Mouse (Mus musculus): ENCODE results near the gene Gtf2f1.

The Gtf2f1 gene

GRCm38 (mm10) chr17:57003994-57004393, 7.1 kb downstream of the Gtf2f1 start:
- in situ Hi-C loops (cut with MboI) = no loop called here

- in situ Hi-C loops (cut with MboI) = no loop called here
These were observed 9.9 kb downstream of the Gtf2f1 start for GRCm38 (mm10) chr17:57001228-57001627.

GRCm38 (mm10) chr17:56999968-57000609, 11.0 kb downstream of the Gtf2f1 start, which contains the start of gene Pspn:
Gene Pspn (minus strand): TSS chr17:57000018.
- in situ Hi-C loops (cut with MboI) = loop anchor here (5.0 to 10.0 kb wide), 2 partner anchors 167 to 335 kb away; no protein-coding TSS in a partner anchor

DNA sequence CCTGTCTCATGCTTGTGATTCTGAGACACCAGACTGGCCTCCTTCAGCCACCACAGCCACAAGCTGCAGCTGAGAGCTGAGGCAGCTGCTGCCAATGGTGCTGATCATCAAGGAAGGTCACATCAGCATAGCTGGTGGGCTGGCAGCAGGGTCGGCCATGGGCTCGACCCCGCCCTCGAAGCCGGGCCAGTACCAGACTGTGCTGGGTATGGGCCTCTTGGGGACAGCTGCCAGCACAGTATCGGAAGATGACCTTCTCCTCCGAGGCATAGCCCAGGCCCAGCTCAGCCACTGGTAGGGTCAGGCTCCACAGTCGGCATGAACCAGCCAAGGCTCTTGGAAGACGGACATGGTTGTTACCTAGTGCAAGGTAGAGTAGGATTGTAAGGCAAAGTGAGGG, 11.7 kb downstream of the Gtf2f1 start:
- in situ Hi-C loops (cut with MboI) = loop anchor here (5.0 to 10.0 kb wide), 2 partner anchors 168 to 335 kb away; no protein-coding TSS in a partner anchor

GRCm38 (mm10) chr17:56997029-56997667, 13.9 kb downstream of the Gtf2f1 start, which contains the start of gene Alkbh7:
Gene Alkbh7 (plus strand): TSS chr17:56997339.
- in situ Hi-C loops (cut with MboI) = loop anchor here (5.0 to 10.0 kb wide), 2 partner anchors 170 to 338 kb away; no protein-coding TSS in a partner anchor

- in situ Hi-C loops (cut with MboI) = loop anchor here (5.0 to 10.0 kb wide), 2 partner anchors 171 to 338 kb away; no protein-coding TSS in a partner anchor
These were observed 14.6 kb downstream of the Gtf2f1 start for GRCm38 (mm10) chr17:56996506-56996905.

DNA sequence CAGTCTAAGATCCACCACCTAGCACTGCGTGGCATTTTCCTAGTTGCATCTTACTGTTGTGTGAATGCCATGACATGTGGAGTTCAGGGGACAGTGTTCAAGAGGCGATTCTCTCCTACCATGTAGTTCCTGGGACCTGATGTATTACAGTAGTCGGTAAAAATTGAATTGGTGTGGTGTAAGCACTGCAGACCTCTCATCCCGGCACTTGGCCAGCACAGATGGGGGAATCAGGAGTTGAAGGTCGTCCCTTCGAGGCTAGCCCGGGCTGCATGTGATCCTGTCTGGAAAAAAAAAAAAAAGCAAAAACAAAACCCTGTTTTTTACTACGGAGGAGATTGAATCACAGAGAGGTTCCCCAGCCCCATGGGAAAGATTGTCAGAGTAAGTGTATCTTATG, 16.0 kb downstream of the Gtf2f1 start:
- in situ Hi-C loops (cut with MboI) = loop anchor here (5.0 to 10.0 kb wide), 2 partner anchors 172 to 340 kb away; no protein-coding TSS in a partner anchor

GRCm38 (mm10) chr17:56990966-56991365, 20.1 kb downstream of the Gtf2f1 start:
- in situ Hi-C loops (cut with MboI) = loop anchor here (10.0 kb wide), 1 partner anchor 344 kb away; no protein-coding TSS in a partner anchor

DNA sequence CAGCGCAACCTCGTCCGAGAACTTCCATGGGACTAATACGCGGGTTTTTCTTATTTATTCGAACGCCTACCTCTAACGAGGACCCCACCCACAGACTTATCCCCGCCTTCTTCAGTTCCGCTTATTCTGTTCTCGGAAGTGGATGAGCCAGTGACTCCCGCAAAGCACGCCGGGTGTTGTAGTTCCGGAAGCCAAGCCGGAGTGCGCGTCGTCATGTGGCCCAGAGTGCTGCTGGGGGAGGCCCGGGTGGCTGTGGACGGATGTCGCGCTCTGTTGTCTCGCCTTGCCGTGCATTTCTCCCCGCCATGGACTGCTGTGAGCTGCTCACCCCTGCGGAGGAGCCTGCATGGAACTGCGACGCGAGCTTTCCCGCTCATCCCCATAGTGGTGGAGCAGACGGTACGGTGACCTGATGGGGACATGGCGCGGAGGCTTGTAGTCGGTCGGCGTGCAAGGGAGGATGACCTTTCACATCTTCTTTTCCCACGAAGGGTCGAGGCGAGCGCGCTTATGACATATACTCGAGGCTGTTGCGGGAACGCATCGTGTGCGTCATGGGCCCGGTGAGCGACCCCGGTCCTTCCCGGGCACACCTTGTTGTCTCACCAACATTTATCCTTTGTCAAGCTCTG, 20.9 kb downstream of the Gtf2f1 start, which contains the start of gene Clpp:
Clpp (plus strand) TSS at position 191 of the 632 bp plus-strand sequence.
- in situ Hi-C loops (cut with MboI) = loop anchor here (10.0 kb wide), 1 partner anchor 345 kb away; no protein-coding TSS in a partner anchor

GRCm38 (mm10) chr17:56989467-56990114, 21.5 kb downstream of the Gtf2f1 start:
- in situ Hi-C loops (cut with MboI) = loop anchor here (10.0 kb wide), 1 partner anchor 345 kb away; no protein-coding TSS in a partner anchor

DNA sequence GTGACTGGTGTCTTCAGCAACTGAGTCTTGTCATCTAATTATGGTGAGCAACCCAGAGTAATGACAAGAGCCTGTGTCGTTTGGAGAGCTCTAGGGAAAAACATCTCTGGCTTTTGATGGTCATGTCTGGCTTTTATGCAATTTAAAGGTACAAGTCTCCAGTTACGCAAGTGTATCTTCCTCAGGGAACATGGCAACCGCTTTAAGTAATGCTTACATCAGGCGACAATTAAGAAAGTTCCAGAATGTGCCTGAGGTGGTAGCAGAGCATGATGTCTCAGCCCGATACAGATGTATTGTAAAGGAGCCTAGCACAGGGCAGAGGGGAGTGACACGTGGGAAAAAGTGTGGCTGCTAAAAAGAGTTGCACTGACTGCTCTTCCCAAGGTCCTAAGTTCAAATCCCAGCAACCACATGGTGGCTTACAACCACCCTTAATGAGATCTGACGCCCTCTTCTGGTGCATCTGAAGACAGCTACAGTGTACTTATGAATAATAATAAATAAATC, 22.1 kb downstream of the Gtf2f1 start:
- in situ Hi-C loops (cut with MboI) = no loop called here

GRCm38 (mm10) chr17:56988441-56988840, 22.6 kb downstream of the Gtf2f1 start:
- in situ Hi-C loops (cut with MboI) = no loop called here

GRCm38 (mm10) chr17:56986105-56986805, 24.8 kb downstream of the Gtf2f1 start:
- in situ Hi-C loops (cut with MboI) = no loop called here

DNA sequence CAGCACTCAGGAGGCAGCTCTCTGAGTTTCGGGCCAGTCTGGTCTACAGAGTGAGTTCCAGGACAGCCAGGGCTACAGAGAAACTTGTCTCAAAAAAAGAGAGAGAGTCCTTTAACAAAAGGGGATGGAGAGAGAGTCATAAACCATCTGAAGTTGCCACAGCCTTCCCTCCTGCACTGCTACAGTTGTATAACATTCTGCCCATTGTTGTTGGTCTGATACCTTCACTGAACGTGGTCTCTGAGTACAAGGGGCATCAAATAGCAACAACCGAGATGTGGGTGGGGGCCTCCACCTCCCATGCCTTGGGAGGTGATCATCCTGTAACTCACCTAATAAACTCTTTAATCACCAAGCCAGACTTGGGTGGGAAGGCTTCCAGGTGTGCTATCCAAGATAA, 25.4 kb downstream of the Gtf2f1 start:
- in situ Hi-C loops (cut with MboI) = no loop called here

DNA sequence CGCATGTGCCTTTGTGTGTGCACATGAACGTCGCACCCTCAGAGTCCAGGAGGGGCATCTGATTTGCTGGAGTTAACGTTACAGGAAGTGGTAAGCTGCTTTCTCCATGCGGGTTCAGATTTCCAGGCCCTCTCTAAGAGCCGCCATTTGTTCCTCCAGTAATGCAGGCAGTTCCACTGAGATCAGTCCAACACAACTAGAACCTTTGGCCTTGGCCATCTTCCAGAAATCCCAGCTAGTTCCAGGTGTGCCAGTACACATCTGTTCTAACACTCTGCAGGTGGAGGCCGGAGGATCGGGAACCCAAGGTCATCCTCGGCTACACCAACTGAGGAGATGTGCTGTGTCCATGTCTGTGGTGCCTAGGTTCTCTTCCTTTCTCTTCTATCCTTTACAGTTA, 26.2 kb downstream of the Gtf2f1 start:
- in situ Hi-C loops (cut with MboI) = no loop called here

GRCm38 (mm10) chr17:56982013-56982412, 29.1 kb downstream of the Gtf2f1 start, which contains the start of gene Acer1:
Gene Acer1 (minus strand): TSS chr17:56982126.
- in situ Hi-C loops (cut with MboI) = no loop called here

DNA sequence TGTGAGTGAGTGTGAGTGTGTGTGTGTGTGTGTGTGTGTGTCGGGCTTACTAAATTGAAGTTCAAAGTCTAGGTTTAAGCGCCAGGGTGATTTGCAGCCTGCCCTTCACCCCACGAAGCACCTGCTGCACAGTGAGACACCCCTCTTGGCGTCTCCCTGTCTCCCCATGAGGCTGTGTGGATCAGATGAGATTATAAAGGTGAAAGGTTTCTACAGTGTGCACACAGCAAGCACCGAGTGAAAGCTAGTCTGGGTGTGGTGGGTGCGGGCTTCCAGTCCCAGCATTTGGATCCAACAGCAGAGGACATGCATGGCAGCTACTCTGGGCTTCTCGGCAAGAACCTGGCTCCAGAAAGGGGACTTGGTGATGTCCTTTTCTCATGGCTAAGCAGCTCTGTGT, 30.0 kb downstream of the Gtf2f1 start:
- in situ Hi-C loops (cut with MboI) = no loop called here

DNA sequence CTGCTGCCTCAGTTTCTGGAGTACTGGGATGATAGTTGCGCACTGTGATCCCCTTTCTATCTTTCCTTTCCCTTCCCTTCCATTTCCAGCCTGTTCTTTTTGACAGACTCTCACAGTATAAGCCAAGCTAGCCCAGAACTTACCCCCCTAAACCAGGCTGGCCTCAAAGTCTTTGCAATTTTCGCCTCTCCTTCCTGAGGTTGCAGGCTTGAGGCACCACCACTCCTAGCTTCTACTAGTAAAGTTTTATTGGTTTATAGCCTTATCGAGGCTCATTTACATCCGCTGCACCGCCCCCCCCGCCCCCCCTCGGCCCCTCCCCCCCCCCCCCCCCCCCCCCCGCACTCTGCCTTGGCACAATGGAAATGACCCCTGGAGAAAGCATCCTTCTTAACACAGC, 31.6 kb downstream of the Gtf2f1 start:
- in situ Hi-C loops (cut with MboI) = no loop called here

DNA sequence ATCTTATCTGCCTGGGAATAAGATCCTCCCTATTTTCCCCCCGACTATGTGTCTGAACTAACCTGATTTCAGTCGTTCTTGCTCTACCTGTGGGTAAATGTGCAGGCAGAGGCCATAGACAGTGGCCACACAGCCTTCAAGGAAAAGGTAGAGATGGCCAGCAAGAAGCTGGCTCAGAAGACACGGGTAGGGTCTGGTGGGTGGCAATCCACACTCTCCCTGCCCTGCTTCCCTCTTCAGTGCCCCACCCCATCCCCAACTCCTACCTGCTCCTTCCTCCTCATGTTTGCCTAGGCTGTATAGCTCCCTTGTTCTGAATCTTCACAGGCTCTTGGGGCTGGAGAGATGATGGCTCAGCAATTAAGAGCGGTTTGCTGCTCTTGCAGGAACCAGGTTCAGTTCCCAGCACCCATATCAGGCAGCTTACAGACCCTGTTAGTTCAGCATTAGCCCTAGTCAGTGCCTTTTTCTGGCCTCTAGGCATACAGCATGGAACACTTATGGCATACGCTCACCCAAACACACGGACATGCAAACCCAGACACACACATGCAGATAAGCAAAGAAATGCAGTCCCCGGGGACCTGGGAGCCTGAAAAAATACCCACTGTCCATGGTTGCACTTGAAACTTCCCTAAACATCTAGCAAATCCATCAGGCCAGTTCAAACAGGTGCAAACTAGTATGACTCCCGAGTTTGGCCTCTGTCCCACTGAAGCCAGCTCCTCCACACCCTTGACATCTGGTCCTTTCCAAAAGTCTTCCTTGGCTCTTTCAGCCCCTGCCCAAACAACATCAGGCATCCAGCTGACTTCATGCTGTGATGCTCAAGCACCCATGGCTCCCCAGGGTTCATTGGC, 34.3 kb downstream of the Gtf2f1 start:
- in situ Hi-C loops (cut with MboI) = no loop called here

GRCm38 (mm10) chr17:56975391-56975790, 35.7 kb downstream of the Gtf2f1 start:
- in situ Hi-C loops (cut with MboI) = no loop called here

Measured in mature B cell (primary cell).